Mouse (Mus musculus) kidney, adult 2 months (tissue): ENCODE measurements around the gene Arl14ep.

ENCODE experiments used
- CTCF ChIP-seq: fragments of 200-500 bp; conservative IDR thresholded peaks from 2 replicates; pipeline ENCODE4 v1.5.1; 2011; ENCODE audit warnings: low read depth, mild to moderate bottlenecking, control low read depth, low read length, moderate library complexity, mixed read lengths; ENCODE audit not compliant: insufficient read depth, insufficient read length
- POLR2A ChIP-seq: fragments of 200-500 bp; IDR thresholded peaks from one replicate; pipeline ENCODE4 v1.6.1; 2011; ENCODE audit warnings: low read depth, low read length, control low read depth

GRCm38 (mm10) chr2:107022713-107023112 is 48.5 kb upstream of the Arl14ep start:
- TF ChIP-seq POLR2A, result no peak
- TF ChIP-seq CTCF, result no peak
